Mouse (Mus musculus) limb, embryonic 10.5 days (tissue): Measurements from ENCODE around the gene Kdm7a. TPM values are rescaled to one million over a fixed set of nuclear protein-coding genes. Genes with fewer than 3 reads are reported as not detected.

ENCODE experiments used
- DNase-seq: peaks from one replicate; pipeline ENCODE4 v3.0.0-alpha.2; 2017; ENCODE audit warnings: low spot score
- H3K27ac ChIP-seq: fragments of 300-500 bp; sonication (generic); 2 replicates; pipeline ENCODE4 v1.5.1; 2016; ENCODE audit warnings: mild to moderate bottlenecking
- H3K27me3 ChIP-seq: fragments of 300-500 bp; sonication (generic); 2 replicates; pipeline ENCODE4 v1.6.1; 2016; ENCODE audit warnings: low read depth, mild to moderate bottlenecking; ENCODE audit not compliant: poor library complexity, severe bottlenecking
- H3K36me3 ChIP-seq: fragments of 300-500 bp; sonication (generic); 2 replicates; pipeline ENCODE4 v1.6.1; 2016; ENCODE audit warnings: mild to moderate bottlenecking, moderate library complexity
- H3K4me1 ChIP-seq: fragments of 300-500 bp; sonication (generic); 2 replicates; pipeline ENCODE4 v1.6.1; 2016
- H3K4me3 ChIP-seq: fragments of 300-500 bp; sonication (generic); 2 replicates; pipeline ENCODE4 v1.5.1; 2016; ENCODE audit warnings: mild to moderate bottlenecking, moderate library complexity
- H3K9me3 ChIP-seq: fragments of 300-500 bp; sonication (generic); replicated peaks from 2 replicates; pipeline ENCODE4 v1.6.1; 2016; ENCODE audit warnings: mild to moderate bottlenecking
- WGBS: fragments of 180-500 bp; shearing (Covaris S2); methylation state at CpG from one replicate; pipeline ENCODE4 v1.1.7; 2016; 5-methylcytosine and 5-hydroxymethylcytosine counted together
- polyA plus RNA-seq: library from polyadenylated mRNA; unstranded; fragments of >200 nt; fragmentation: Nextera tagmentation; extraction: Ambion mirVana; gene quantifications from 2 replicates; pipeline ENCODE4 v1.2.1, GENCODE M21; 2016

Gene Kdm7a
- polyA plus RNA-seq, 1 experiment from 2014 or later: 9.3 TPM

GRCm38 (mm10) chr6:39225876-39226609 lies 19.5 kb upstream of the Kdm7a start:
- 0 out of 2 replicates have a peak, but pooled peaks cover 3% of the 10 kb centered on the region for H3K4me1 ChIP-seq
- H3K36me3 ChIP-seq: no peaks in the 10 kb centered on the region
- H3K27me3 ChIP-seq: no peaks in the 10 kb centered on the region
- H3K4me3 ChIP-seq: no peak overlapping the region
- H3K9me3 ChIP-seq: no peaks in the 10 kb centered on the region
- 31% methylated on average over 7 of the region's 7 CpGs for WGBS
- DNase-seq: no peak
- no peak overlapping the region for H3K27ac ChIP-seq

- whole genome bisulfite sequencing: 84% methylated on average over 5 of the region's 5 CpGs
- 0 out of 2 replicates have a peak, but pooled peaks cover 3% of the 10 kb centered on the region for H3K4me1 ChIP-seq
- no peak for DNase-seq
- H3K27me3 ChIP-seq: no peaks in the 10 kb centered on the region
- no peaks in the 10 kb centered on the region for H3K36me3 ChIP-seq
- H3K9me3 ChIP-seq: no peaks in the 10 kb centered on the region
- no peak overlapping the region for H3K4me3 ChIP-seq
- no peak overlapping the region for H3K27ac ChIP-seq
These were observed 16.8 kb upstream of the Kdm7a start for GRCm38 (mm10) chr6:39223328-39223885.

GRCm38 (mm10) chr6:39222487-39222886 lies 15.9 kb upstream of the Kdm7a start:
- Histone ChIP-seq H3K36me3 (no peaks in the 10 kb centered on the region), H3K9me3 (no peaks in the 10 kb centered on the region), H3K27me3 (no peaks in the 10 kb centered on the region), H3K4me3 (no peak overlapping the region), H3K4me1 (0 out of 2 replicates have a peak, but pooled peaks cover 3% of the 10 kb centered on the region), H3K27ac (no peak overlapping the region)
- no peak for DNase-seq
- WGBS: 74% methylated on average over 5 of the region's 5 CpGs

GRCm38 (mm10) chr6:39217961-39218360 lies 11.4 kb upstream of the Kdm7a start:
- DNase-seq: no peak
- H3K9me3 ChIP-seq: no peaks in the 10 kb centered on the region
- H3K4me1 ChIP-seq: no peaks in the 10 kb centered on the region
- H3K36me3 ChIP-seq: no peaks in the 10 kb centered on the region
- WGBS: 80% methylated on average over 2 of the region's 2 CpGs
- H3K27ac ChIP-seq: no peak overlapping the region
- H3K27me3 ChIP-seq: no peaks in the 10 kb centered on the region
- H3K4me3 ChIP-seq: no peak overlapping the region

GRCm38 (mm10) chr6:39217138-39217537 lies 10.5 kb upstream of the Kdm7a start:
- Histone ChIP-seq H3K9me3 (no peaks in the 10 kb centered on the region), H3K27ac (no peak overlapping the region), H3K36me3 (no peaks in the 10 kb centered on the region), H3K27me3 (no peaks in the 10 kb centered on the region), H3K4me3 (no peak overlapping the region), H3K4me1 (no peaks in the 10 kb centered on the region)
- no peak for DNase-seq
- WGBS: 95% methylated on average over 3 of the region's 3 CpGs

GRCm38 (mm10) chr6:39214949-39215606 lies 8.5 kb upstream of the Kdm7a start:
- DNase-seq: no peak
- 84% methylated on average over 5 of the region's 5 CpGs for WGBS
- H3K36me3 ChIP-seq: no peaks in the 10 kb centered on the region
- no peak overlapping the region for H3K27ac ChIP-seq
- H3K4me3 ChIP-seq: no peak overlapping the region
- no peaks in the 10 kb centered on the region for H3K4me1 ChIP-seq
- no peaks in the 10 kb centered on the region for H3K27me3 ChIP-seq
- H3K9me3 ChIP-seq: no peaks in the 10 kb centered on the region

GRCm38 (mm10) chr6:39209677-39210076 lies 3.1 kb upstream of the Kdm7a start:
- no peaks in the 10 kb centered on the region; the same call in 1 of the 2 replicates for H3K4me1 ChIP-seq
- no peak for DNase-seq
- WGBS: 91% methylated on average over 4 of the region's 4 CpGs
- H3K4me3 ChIP-seq: no peak overlapping the region
- H3K36me3 ChIP-seq: no peaks in the 10 kb centered on the region
- no peaks in the 10 kb centered on the region for H3K9me3 ChIP-seq
- H3K27ac ChIP-seq: no peak overlapping the region
- no peaks in the 10 kb centered on the region for H3K27me3 ChIP-seq

GRCm38 (mm10) chr6:39208181-39208580 lies 1.6 kb upstream of the Kdm7a start:
- Histone ChIP-seq H3K9me3 (no peaks in the 10 kb centered on the region), H3K36me3 (no peaks in the 10 kb centered on the region), H3K4me3 (no peak overlapping the region), H3K27ac (no peak overlapping the region), H3K27me3 (no peaks in the 10 kb centered on the region), H3K4me1 (peaks cover 3% of the 10 kb centered on the region; the same call in 1 of the 2 replicates)
- 82% methylated on average over 4 of the region's 4 CpGs for WGBS
- no peak for DNase-seq

GRCm38 (mm10) chr6:39205650-39206580 lies 674 bp downstream of the Kdm7a start:
- H3K9me3 ChIP-seq: no peaks in the 10 kb centered on the region
- peaks cover 3% of the 10 kb centered on the region; the same call in 1 of the 2 replicates for H3K4me1 ChIP-seq
- peak overlapping the region; percentile 96 for H3K4me3 ChIP-seq
- no peak for DNase-seq
- peak overlapping the region; percentile 97 for H3K27ac ChIP-seq
- under 1% methylated on average over 101 of the region's 121 CpGs for WGBS
- H3K36me3 ChIP-seq: no peaks in the 10 kb centered on the region
- H3K27me3 ChIP-seq: no peaks in the 10 kb centered on the region

GRCm38 (mm10) chr6:39205064-39205649 lies 1.4 kb downstream of the Kdm7a start:
- H3K27ac ChIP-seq: peak overlapping the region; percentile 97
- H3K4me3 ChIP-seq: peak overlapping the region; percentile 96
- H3K4me1 ChIP-seq: peaks cover 3% of the 10 kb centered on the region; the same call in 1 of the 2 replicates
- peak; percentile 77 for DNase-seq
- H3K36me3 ChIP-seq: no peaks in the 10 kb centered on the region
- WGBS: 1% methylated on average over 30 of the region's 30 CpGs
- no peaks in the 10 kb centered on the region for H3K9me3 ChIP-seq
- no peaks in the 10 kb centered on the region for H3K27me3 ChIP-seq

GRCm38 (mm10) chr6:39204444-39204843 lies 2.1 kb downstream of the Kdm7a start:
- Histone ChIP-seq H3K9me3 (no peaks in the 10 kb centered on the region), H3K27me3 (no peaks in the 10 kb centered on the region), H3K4me3 (no peak overlapping the region), H3K36me3 (no peaks in the 10 kb centered on the region), H3K27ac (no peak overlapping the region), H3K4me1 (peaks cover 3% of the 10 kb centered on the region; the same call in 1 of the 2 replicates)
- WGBS: 71% methylated on average over 4 of the region's 4 CpGs
- DNase-seq: no peak

- WGBS: 78% methylated on average over 4 of the region's 4 CpGs
- H3K4me1 ChIP-seq: peaks cover 3% of the 10 kb centered on the region; the same call in 1 of the 2 replicates
- H3K27ac ChIP-seq: no peak overlapping the region
- H3K9me3 ChIP-seq: no peaks in the 10 kb centered on the region
- H3K27me3 ChIP-seq: no peaks in the 10 kb centered on the region
- no peak for DNase-seq
- no peak overlapping the region for H3K4me3 ChIP-seq
- H3K36me3 ChIP-seq: no peaks in the 10 kb centered on the region
These were observed 3.4 kb downstream of the Kdm7a start for GRCm38 (mm10) chr6:39203236-39203635.
